Mouse (Mus musculus) macrophage (primary cell): Measurements from ENCODE around the gene Bckdha. TPM values are rescaled to one million over a fixed set of nuclear protein-coding genes. Genes with fewer than 3 reads are reported as not detected.

Source experiments
- H3K27ac ChIP-seq: fragments of 350-480 bp; formaldehyde crosslinking; 2 replicates; pipeline ENCODE4 v1.9.0; 2021
- H3K36me3 ChIP-seq: fragments of 350-480 bp; formaldehyde crosslinking; 2 replicates; pipeline ENCODE4 v1.9.0; 2021; ENCODE audit errors: inconsistent target
- H3K4me3 ChIP-seq: fragments of 350-480 bp; formaldehyde crosslinking; 2 replicates; pipeline ENCODE4 v1.9.0; 2021; ENCODE audit errors: inconsistent target
- H3K79me2 ChIP-seq: fragments of 350-480 bp; formaldehyde crosslinking; 2 replicates; pipeline ENCODE4 v1.9.0; 2021; ENCODE audit errors: inconsistent target
- WGBS: methylation state at CpG from one replicate; pipeline ENCODE4 v1.1.7; 2026; ENCODE audit warnings: inconsistent platforms; ENCODE audit not compliant: missing documents; 5-methylcytosine and 5-hydroxymethylcytosine counted together
- polyA plus RNA-seq: library from polyadenylated mRNA; stranded (reverse); fragments of 250-400 nt; gene quantifications from 3 replicates; pipeline ENCODE4 v1.2.4, GENCODE M21; 2018; ENCODE audit warnings: inconsistent platforms

The Bckdha gene
- polyA plus RNA-seq, 1 experiment from 2014 or later: 16.8 TPM

DNA sequence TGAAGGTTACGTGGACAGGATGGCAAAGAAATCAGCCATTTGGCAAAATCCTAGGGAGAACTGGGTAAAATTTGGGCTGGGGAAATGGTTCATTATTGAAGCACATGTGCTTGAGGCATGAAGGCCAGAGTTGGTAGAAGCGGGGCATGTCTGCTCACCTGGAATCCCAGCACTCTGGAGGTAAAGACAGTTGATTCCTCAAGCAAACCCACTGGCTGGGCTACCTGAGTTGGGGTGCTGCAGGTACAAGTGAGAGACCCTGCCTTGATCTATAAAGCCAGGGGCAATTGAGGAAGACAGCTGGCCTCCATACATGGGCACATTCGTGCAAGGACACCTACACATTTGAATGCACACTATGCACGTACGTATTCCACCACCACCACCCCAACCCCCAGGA, 38.7 kb downstream of the Bckdha start:
- 94% methylated on average over 5 of the region's 5 CpGs for WGBS
- peak overlapping the region; percentile 95; the same call in 1 of the 2 replicates for H3K4me3 ChIP-seq
- H3K79me2 ChIP-seq: no peaks in the 10 kb centered on the region
- no peak overlapping the region for H3K27ac ChIP-seq
- peaks cover 3% of the 10 kb centered on the region; the same call in 1 of the 2 replicates for H3K36me3 ChIP-seq

DNA sequence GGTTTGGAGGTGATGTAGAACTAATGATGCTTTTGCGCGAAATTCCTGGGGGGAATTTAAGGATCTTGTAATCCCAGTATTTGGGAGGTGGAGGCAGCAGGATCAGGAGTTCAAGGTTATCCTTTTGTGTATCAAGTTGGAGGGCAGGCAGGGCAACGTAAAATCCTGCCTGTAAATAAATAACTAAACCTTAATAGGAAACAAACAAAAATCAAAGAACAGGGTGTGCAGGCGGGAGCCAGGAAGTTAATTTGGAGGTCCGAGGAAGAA, 39.1 kb downstream of the Bckdha start:
- Histone ChIP-seq H3K27ac (peak overlapping the region; percentile 51), H3K36me3 (peaks cover 3% of the 10 kb centered on the region; the same call in 1 of the 2 replicates), H3K4me3 (peak overlapping the region; percentile 95), H3K79me2 (no peaks in the 10 kb centered on the region)
- 25% methylated on average over 5 of the region's 5 CpGs for WGBS

DNA sequence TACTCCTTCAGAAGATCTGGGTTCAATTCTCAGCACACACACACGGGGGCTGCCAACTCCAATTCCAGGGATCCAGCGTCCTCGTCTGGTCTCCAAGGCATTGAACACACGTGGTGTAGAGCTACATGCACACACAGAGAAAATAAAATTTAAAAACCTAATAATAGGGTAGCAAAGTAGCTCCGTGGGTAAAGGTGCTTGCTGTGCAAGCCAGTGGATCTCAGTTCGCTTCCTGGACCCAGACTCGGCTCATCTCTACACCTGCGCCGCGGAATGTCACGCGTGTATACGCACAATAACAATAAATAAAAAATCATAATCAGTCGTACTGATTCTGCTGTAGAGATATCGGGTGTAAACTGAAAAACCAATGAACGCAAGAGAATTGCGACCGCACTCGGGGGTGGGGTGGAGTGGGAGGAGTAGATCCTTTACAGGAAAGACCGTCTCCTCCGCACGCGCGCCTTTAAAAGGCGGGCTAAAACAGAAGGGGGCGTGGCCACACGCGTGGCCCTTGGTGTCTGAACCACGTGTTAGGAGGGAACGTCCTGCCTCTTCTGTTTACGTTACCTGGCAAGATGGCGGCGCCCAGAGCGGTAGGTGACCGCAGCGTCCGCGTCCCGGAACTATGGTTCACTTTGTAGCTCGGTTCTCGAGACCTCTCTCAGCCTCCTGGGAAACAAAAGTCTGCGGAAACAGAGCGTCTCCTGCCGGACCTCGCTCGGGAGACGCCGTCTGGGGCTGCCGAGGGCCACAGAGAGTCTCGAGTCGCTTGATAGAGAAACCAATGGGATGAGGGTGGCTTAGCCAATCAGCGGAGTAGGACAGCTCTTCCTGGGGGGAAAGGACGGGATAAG, 39.7 kb downstream of the Bckdha start, which contains the start of gene Dmac2:
Gene Dmac2 (plus strand): TSS at position 550 of the 857 bp plus-strand sequence.
- H3K36me3 ChIP-seq: peaks cover 3% of the 10 kb centered on the region; the same call in 1 of the 2 replicates
- peak within 1 kb of the TSS; percentile 51 for H3K27ac ChIP-seq
- no peaks in the 10 kb centered on the region for H3K79me2 ChIP-seq
- 1% methylated on average over 51 of the region's 53 CpGs for WGBS
- H3K4me3 ChIP-seq: peak within 1 kb of the TSS; percentile 95

DNA sequence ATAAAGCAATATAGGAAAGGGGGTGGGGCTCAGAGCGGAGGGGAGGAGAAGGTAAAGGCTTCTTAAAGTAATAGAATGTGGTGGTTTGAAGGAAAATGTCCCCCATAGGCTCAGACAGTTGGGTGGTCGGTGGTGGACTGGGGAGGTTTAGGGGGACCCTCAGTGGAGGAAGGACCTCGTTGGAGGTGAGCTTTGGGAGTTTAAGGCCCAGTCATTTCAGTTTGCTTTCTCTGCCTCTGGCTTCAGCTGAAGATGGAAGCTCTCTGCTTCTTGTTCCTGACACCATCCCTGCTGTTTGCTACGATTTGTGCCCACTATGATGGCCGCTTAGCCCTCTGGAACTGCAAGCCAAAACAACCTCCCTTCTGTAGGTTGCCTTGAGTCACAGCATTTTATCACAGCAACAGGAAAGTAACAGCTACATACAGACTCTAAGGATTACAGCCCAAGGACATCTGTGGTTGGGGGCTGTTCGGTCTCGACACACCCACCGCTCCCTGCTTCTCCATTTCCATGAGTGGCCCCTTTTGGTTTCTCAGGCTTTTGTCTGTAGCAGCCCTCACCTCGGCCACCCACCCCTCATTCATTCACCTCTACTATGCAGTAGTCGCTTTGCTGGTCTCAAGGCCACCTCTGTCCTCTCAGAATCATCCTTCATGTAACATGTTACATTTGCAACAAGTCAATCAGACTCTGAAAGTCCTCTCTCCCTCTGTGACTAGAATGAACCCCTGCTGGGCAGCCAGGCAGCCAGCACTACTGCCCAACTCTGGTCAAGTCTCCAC, 41.2 kb downstream of the Bckdha start:
- no peak overlapping the region for H3K27ac ChIP-seq
- whole genome bisulfite sequencing: 95% methylated on average over 10 of the region's 10 CpGs
- H3K4me3 ChIP-seq: no peak overlapping the region
- H3K79me2 ChIP-seq: no peaks in the 10 kb centered on the region
- no peaks in the 10 kb centered on the region; the same call in 1 of the 2 replicates for H3K36me3 ChIP-seq

DNA sequence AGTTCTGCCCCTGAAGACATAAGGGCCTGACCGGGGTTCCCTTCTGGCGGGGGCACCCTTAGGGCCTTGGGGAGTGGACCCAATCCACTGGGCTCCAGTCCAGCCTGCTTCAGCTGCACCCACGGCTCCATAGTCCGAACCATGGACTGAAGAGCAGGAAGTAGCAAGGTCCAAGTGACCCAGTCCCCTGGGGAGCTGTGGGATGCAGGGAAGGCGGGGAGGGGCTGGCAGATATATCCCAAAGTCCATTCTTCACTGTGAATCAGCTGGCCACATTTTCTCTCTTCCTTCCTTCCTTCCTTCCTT, 43.1 kb downstream of the Bckdha start, which contains the start of gene Erich4:
Gene Erich4 (minus strand): TSS at position 187 of the 306 bp plus-strand sequence.
- H3K36me3 ChIP-seq: no peaks in the 10 kb centered on the region
- no peaks in the 10 kb centered on the region for H3K79me2 ChIP-seq
- no peak within 1 kb of the TSS for H3K27ac ChIP-seq
- WGBS: 90% methylated on average over 5 of the region's 5 CpGs
- no peak within 1 kb of the TSS for H3K4me3 ChIP-seq

DNA sequence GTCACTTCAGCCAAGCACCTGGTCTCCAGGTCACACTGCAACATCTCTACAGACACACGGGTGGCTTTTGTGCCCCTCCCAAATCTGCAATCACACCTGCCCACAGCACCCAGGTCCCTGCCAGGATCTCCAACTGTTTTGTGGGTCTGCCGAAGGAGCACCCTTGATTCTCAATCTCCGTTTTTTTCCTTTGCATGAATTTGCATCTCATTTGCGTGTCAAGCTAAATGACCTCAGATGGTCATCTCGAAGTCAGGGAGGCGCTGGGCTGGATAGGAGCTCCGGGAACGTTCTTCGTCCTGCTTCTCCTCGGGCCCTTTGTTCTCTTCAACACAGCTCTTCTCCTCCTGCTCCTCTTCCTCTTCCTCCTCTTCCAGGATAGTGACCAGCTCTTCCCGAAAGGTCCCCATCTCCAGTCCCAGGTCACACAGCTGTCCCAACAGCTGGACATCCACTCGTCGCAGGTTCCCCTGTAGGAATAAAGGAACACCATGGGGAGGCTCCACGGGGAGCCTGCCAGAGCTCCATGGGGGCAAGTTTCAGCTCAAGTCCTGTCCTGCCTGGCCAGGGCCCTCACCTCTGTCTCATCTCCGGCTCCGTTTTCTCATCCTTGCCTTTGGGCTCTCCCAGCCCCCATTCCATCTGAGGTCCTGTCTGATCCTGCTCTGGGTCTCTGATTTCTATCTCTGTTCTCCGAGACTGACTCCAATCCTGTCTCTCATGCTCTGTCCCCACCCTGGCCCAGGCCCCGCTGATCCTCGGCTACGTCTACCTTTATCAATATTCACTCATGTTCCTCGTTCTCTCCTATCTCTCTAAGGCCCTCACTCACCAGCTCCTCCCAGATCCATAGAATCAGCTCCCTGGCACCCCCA, 43.7 kb downstream of the Bckdha start:
- Histone ChIP-seq H3K4me3 (no peak overlapping the region), H3K27ac (no peak overlapping the region), H3K36me3 (no peaks in the 10 kb centered on the region), H3K79me2 (no peaks in the 10 kb centered on the region)
- 90% methylated on average over 21 of the region's 21 CpGs for WGBS

DNA sequence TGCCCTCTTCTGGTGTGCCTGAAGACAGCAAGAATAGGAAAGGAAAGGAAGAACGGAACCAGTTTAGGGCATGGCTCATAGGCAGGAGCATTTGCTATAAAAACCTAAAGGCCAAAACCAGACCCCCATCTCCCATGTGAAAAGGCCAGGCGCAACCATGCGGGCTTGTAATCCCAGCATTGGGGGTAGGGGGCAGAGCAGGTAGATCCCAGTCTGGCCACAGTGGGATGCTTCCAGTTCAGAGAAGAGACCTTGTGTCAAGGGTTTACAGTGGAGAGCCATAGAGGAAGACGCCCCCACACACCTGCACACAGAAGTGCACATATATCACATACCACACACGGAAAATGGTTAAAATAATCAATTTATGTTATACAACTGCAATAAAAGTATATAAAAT, 44.7 kb downstream of the Bckdha start:
- H3K79me2 ChIP-seq: no peaks in the 10 kb centered on the region
- H3K27ac ChIP-seq: no peak overlapping the region
- WGBS: 89% methylated on average over 5 of the region's 5 CpGs
- no peaks in the 10 kb centered on the region for H3K36me3 ChIP-seq
- H3K4me3 ChIP-seq: no peak overlapping the region

DNA sequence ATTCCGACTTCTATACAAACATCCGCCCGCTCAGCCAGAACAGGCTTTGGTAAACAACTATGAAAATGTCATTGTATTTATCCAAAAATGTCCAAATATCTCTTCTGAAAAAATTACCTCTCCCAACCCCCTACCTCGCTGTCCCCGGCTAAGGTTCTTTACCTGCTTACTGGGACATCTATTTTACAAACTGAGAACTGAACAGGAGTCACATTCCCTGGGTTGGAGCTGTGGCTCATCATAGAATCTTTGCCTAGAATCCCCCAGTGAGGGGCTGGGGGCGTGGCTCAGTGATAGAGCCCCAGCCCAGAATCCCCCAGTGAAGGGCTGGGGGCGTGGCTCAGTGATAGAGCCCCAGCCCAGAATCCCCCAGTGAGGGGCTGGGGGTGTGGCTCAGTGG, 47.3 kb downstream of the Bckdha start:
- H3K4me3 ChIP-seq: no peak overlapping the region
- H3K27ac ChIP-seq: no peak overlapping the region
- H3K36me3 ChIP-seq: no peaks in the 10 kb centered on the region
- no peaks in the 10 kb centered on the region for H3K79me2 ChIP-seq
- WGBS: 93% methylated on average over 4 of the region's 7 CpGs

DNA sequence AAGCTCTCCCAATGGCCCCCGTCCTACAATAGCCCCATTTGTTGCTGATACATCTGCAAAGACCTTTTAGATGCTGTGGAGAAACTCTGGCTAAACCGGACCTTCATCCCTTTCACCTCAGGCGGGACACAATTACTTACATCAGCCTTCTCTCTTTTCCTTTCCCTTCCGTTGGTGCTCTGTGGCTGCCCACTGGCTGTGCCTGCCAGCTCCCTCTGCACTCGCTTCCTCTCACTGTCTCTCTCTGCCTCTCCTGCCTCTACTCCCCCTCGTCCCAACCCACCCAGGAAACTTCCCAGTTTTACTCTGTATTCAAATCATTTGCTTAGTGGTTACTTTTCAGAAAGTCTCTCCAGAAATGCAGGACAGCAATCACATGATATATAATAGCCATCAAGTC, 48.7 kb downstream of the Bckdha start:
- H3K36me3 ChIP-seq: no peaks in the 10 kb centered on the region
- 24% methylated on average over 6 of the region's 6 CpGs for WGBS
- H3K4me3 ChIP-seq: no peak overlapping the region
- no peak overlapping the region for H3K27ac ChIP-seq
- H3K79me2 ChIP-seq: no peaks in the 10 kb centered on the region

DNA sequence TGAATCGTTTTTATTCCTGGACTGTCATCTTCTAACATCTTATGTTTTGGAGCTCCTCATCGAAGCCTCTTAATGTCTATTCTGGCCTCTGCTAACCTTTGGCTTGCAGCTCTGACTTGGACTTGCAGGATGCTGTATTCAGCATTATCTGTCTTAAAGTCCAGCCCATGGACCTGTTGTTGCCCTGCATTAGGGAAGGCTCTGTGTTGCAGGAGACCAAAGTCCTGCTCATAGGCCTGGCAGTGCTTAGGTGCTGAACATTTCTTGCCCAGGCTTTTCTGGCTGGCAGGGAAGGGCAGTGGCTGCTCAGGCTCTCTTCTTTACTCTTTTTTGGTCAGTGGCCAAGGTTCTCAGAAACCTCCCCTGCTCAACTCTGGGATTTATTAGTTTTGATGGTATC, 51.6 kb downstream of the Bckdha start:
- H3K79me2 ChIP-seq: no peaks in the 10 kb centered on the region
- H3K36me3 ChIP-seq: no peaks in the 10 kb centered on the region
- peak overlapping the region; percentile 42 for H3K27ac ChIP-seq
- 61% methylated on average over 2 of the region's 2 CpGs for WGBS
- H3K4me3 ChIP-seq: no peak overlapping the region

DNA sequence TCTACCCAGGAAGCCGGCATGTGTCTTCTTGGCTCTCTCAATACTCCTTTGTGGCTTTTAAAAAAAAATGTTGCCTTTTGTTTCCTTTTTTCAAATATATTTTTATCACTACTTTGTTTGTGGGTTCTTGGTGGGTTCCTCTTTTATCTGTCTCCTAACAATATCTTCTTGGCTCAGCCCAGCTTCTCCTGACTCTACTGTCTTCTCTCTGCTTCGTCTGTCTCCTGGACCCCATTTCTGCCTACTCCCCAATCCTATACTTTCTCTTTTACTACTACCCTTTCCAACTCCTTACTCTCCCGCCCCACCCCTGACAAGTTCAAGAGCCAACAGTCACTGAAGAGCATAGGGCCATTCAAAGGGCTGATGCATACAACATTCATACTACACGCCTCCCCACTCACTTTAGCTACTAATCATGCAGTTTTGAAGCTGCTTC, 52.1 kb downstream of the Bckdha start:
- WGBS: 8% methylated on average over 4 of the region's 4 CpGs
- Histone ChIP-seq H3K36me3 (no peaks in the 10 kb centered on the region), H3K79me2 (no peaks in the 10 kb centered on the region), H3K27ac (peak overlapping the region; percentile 42), H3K4me3 (no peak overlapping the region)

DNA sequence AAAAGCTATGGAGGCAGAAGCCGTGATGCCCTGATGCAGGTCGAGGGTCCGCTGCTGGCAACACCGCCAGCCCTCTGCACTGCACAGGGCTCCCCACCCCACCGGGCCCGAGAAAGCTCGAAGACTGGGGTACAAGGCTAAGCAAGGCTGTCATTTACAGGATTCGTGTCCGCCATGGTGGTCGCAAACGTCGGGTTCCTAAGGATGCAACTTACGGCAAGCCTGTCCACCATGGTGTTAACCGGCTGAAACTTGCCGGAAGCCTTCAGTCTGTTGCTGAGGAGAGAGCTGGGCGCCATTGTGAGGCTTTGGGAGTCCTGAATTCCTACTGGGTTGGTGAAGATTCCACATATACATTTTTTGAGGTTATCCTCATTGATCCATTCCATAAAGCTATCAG, 57.4 kb downstream of the Bckdha start:
- Histone ChIP-seq H3K36me3 (no peaks in the 10 kb centered on the region), H3K4me3 (no peak overlapping the region), H3K27ac (no peak overlapping the region), H3K79me2 (no peaks in the 10 kb centered on the region)
- 94% methylated on average over 16 of the region's 16 CpGs for WGBS

DNA sequence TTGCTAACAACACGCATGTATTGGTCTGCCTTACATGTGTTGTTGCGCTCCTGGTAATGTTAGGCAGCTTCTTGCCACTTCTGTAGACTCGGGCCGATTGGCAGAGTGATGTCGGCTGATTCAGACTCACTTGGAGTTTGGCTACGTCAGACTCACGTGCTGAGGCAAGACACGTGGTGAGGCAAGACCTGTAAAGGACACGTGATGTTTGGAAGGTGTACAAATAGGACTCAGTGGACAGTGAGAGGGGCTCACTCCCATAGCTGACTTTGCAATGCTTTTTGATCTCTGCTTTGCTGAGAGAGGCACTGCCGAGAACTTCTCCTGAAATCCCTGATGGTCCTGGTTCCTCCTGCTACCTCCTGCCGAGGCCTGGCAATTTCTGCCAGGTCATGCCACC, 58.1 kb downstream of the Bckdha start:
- no peak overlapping the region for H3K27ac ChIP-seq
- H3K36me3 ChIP-seq: no peaks in the 10 kb centered on the region
- H3K79me2 ChIP-seq: no peaks in the 10 kb centered on the region
- H3K4me3 ChIP-seq: no peak overlapping the region
- 90% methylated on average over 11 of the region's 11 CpGs for WGBS

DNA sequence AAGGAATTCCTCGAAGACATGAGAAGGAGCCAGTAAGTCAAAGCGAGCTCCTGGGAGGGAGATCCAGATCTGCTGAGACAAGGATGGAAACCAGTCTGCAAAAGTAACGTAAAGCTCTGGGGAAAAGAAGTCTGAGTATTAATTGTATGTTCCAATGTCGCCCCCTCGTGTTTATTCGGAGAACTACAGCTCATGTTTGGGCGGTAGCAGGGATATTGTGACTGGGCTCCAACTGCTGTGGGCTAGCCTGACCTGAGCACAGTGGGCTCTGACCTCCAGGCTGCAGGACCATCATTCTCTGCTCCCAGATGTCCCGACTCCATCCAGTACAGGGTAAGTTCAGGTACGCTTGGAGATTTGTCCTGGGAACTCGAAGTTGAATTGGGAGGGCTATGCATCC, 59.1 kb downstream of the Bckdha start:
- WGBS: 19% methylated on average over 10 of the region's 10 CpGs
- no peak overlapping the region for H3K4me3 ChIP-seq

More for the DNA sequence above, 59.1 kb downstream of the Bckdha start:
- no peaks in the 10 kb centered on the region for H3K36me3 ChIP-seq
- no peak overlapping the region for H3K27ac ChIP-seq
- H3K79me2 ChIP-seq: no peaks in the 10 kb centered on the region
